Mouse (Mus musculus) MEL (cell line): ENCODE data around the gene Myl6. TPM values are rescaled to one million over a fixed set of nuclear protein-coding genes. Genes with fewer than 3 reads are reported as not detected.

Experiments
- DNase-seq: peaks from one replicate; pipeline ENCODE4 v3.0.0; 2011; ENCODE audit warnings: low read depth, low spot score
- H3K27ac ChIP-seq: 2 replicates; pipeline ENCODE4 v1.5.1; 2012; ENCODE audit warnings: low read depth, mild to moderate bottlenecking, control low read depth, low read length, moderate library complexity; ENCODE audit not compliant: control insufficient read depth
- H3K27me3 ChIP-seq, 2 experiments: fragments of 150-350 bp in 1 of 2; sonication (generic) in 1 of 2; 2 replicates each; pipeline ENCODE4 v1.6.1; 2012; ENCODE audit warnings: low read length in 2 of 2, mild to moderate bottlenecking in 2 of 2, improper control_type of control experiment in 1 of 2, moderate library complexity in 1 of 2; ENCODE audit not compliant: insufficient read depth in 2 of 2, control insufficient read depth in 1 of 2
- H3K36me3 ChIP-seq, 2 experiments: 2 replicates each; pipeline ENCODE4 v1.6.1; 2012 to 2014; ENCODE audit warnings: low read length in 2 of 2, improper control_type of control experiment in 1 of 2, inconsistent platforms in 1 of 2, mild to moderate bottlenecking in 1 of 2; ENCODE audit not compliant: insufficient read depth in 2 of 2, control insufficient read depth in 1 of 2
- H3K4me1 ChIP-seq, 2 experiments: fragments of 150-350 bp in 1 of 2; sonication (generic) in 1 of 2; 2 replicates each; pipeline ENCODE4 v1.6.1; 2012; ENCODE audit warnings: low read length in 2 of 2, improper control_type of control experiment in 1 of 2, mild to moderate bottlenecking in 1 of 2; ENCODE audit not compliant: insufficient read depth in 2 of 2, control insufficient read depth in 1 of 2
- H3K4me3 ChIP-seq, 2 experiments: fragments of 150-350 bp in 1 of 2; sonication (generic) in 1 of 2; 2 replicates each; pipeline ENCODE4 v1.5.1; 2012; ENCODE audit warnings: low read depth in 2 of 2, low read length in 2 of 2, mild to moderate bottlenecking in 2 of 2, moderate library complexity in 2 of 2, control low read depth in 1 of 2, improper control_type of control experiment in 1 of 2; ENCODE audit not compliant: control insufficient read depth in 1 of 2, insufficient read depth in 1 of 2
- H3K79me2 ChIP-seq: 2 replicates; pipeline ENCODE4 v1.6.1; 2012; ENCODE audit warnings: mild to moderate bottlenecking, low read length, moderate library complexity; ENCODE audit not compliant: control insufficient read depth, poor library complexity, insufficient read depth
- H3K9ac ChIP-seq: 2 replicates; pipeline ENCODE4 v1.6.1; 2012; ENCODE audit warnings: low read depth, mild to moderate bottlenecking, control low read depth, low read length, moderate library complexity; ENCODE audit not compliant: control insufficient read depth, poor library complexity, severe bottlenecking
- H3K9me3 ChIP-seq: fragments of 150-350 bp; sonication (generic); replicated peaks from 2 replicates; pipeline ENCODE4 v1.6.1; 2012; ENCODE audit warnings: mild to moderate bottlenecking, low read length, improper control_type of control experiment, moderate library complexity; ENCODE audit not compliant: insufficient read depth
- CHD1 ChIP-seq: IDR thresholded peaks from 2 replicates; pipeline ENCODE4 v1.6.1; 2012; ENCODE audit warnings: low read depth, mild to moderate bottlenecking, inconsistent platforms, low read length, improper control_type of control experiment
- CTCF ChIP-seq, 3 experiments: IDR thresholded peaks in 2 of 3; conservative IDR thresholded peaks in 1 of 3; 2 replicates each; pipeline ENCODE4 v1.5.1; 2011 to 2012; ENCODE audit warnings: low read length in 3 of 3, low read depth in 2 of 3, mild to moderate bottlenecking in 2 of 3, improper control_type of control experiment in 1 of 3, inconsistent platforms in 1 of 3, mixed read lengths in 1 of 3, moderate library complexity in 1 of 3; ENCODE audit not compliant: control insufficient read depth in 1 of 3, insufficient read depth in 1 of 3, poor library complexity in 1 of 3, severe bottlenecking in 1 of 3
- ELF1 ChIP-seq: IDR thresholded peaks from 2 replicates; pipeline ENCODE4 v1.6.1; 2014; ENCODE audit warnings: low read depth, mild to moderate bottlenecking, inconsistent platforms, low read length, improper control_type of control experiment, moderate library complexity
- ETS1 ChIP-seq: IDR thresholded peaks from 2 replicates; pipeline ENCODE4 v1.6.1; 2012; ENCODE audit warnings: low read depth, mild to moderate bottlenecking, inconsistent platforms, low read length, improper control_type of control experiment, moderate library complexity
- GATA1 ChIP-seq: IDR thresholded peaks from 2 replicates; pipeline ENCODE4 v1.6.1; 2011; ENCODE audit warnings: low read depth, low read length, improper control_type of control experiment
- HCFC1 ChIP-seq: IDR thresholded peaks from 2 replicates; pipeline ENCODE4 v1.6.1; 2012; ENCODE audit warnings: low read depth, mild to moderate bottlenecking, inconsistent platforms, low read length, improper control_type of control experiment, moderate library complexity
- JUND ChIP-seq: IDR thresholded peaks from 2 replicates; pipeline ENCODE4 v1.6.1; 2011; ENCODE audit warnings: low read depth, mild to moderate bottlenecking, improper control_type of control experiment, low read length
- KAT2A ChIP-seq: conservative IDR thresholded peaks from 2 replicates; pipeline ENCODE4 v1.6.1; 2012; ENCODE audit warnings: low read depth, low read length, improper control_type of control experiment, inconsistent platforms
- MAZ ChIP-seq: IDR thresholded peaks from 2 replicates; pipeline ENCODE4 v1.6.1; 2012; ENCODE audit warnings: low read depth, mild to moderate bottlenecking, inconsistent platforms, low read length, improper control_type of control experiment
- MEF2A ChIP-seq: IDR thresholded peaks from 2 replicates; pipeline ENCODE4 v1.6.1; 2014; ENCODE audit warnings: low read depth, mild to moderate bottlenecking, inconsistent platforms, low read length, improper control_type of control experiment; ENCODE audit not compliant: poor library complexity, insufficient replicate concordance, severe bottlenecking; ENCODE audit errors: extremely low read depth
- MYB ChIP-seq: IDR thresholded peaks from 2 replicates; pipeline ENCODE4 v1.6.1; 2011; ENCODE audit warnings: mild to moderate bottlenecking, low read depth, low read length, improper control_type of control experiment
- POLR2AphosphoS2 ChIP-seq: IDR thresholded peaks from 2 replicates; pipeline ENCODE4 v1.6.1; 2011; ENCODE audit warnings: low read length, improper control_type of control experiment
- POLR2AphosphoS5 ChIP-seq: IDR thresholded peaks from 2 replicates; pipeline ENCODE4 v1.6.1; 2012; ENCODE audit warnings: low read depth, borderline replicate concordance, mild to moderate bottlenecking, inconsistent platforms, low read length, moderate library complexity, mixed read lengths
- TAL1 ChIP-seq: IDR thresholded peaks from 2 replicates; pipeline ENCODE4 v1.6.1; 2012; ENCODE audit warnings: mild to moderate bottlenecking, inconsistent platforms, low read length, moderate library complexity, mixed read lengths
- TBP ChIP-seq: IDR thresholded peaks from 2 replicates; pipeline ENCODE4 v1.8.0; 2011; ENCODE audit warnings: low read depth, low read length, improper control_type of control experiment
- USF2 ChIP-seq, 2 experiments: IDR thresholded peaks; 2 replicates each; pipeline ENCODE4 v1.6.1; 2011 to 2012; ENCODE audit warnings: improper control_type of control experiment in 2 of 2, low read length in 2 of 2, borderline replicate concordance in 1 of 2, inconsistent platforms in 1 of 2, low read depth in 1 of 2, mild to moderate bottlenecking in 1 of 2; ENCODE audit not compliant: insufficient read depth in 1 of 2
- ZKSCAN1 ChIP-seq: IDR thresholded peaks from 2 replicates; pipeline ENCODE4 v1.6.1; 2012; ENCODE audit warnings: low read depth, mild to moderate bottlenecking, inconsistent platforms, low read length, improper control_type of control experiment, moderate library complexity
- ZMIZ1 ChIP-seq: IDR thresholded peaks from 2 replicates; pipeline ENCODE4 v1.6.1; 2012; ENCODE audit warnings: low read depth, mild to moderate bottlenecking, inconsistent platforms, low read length, improper control_type of control experiment, moderate library complexity
- ZNF384 ChIP-seq: IDR thresholded peaks from 2 replicates; pipeline ENCODE4 v1.6.1; 2012; ENCODE audit warnings: low read depth, mild to moderate bottlenecking, inconsistent platforms, low read length, improper control_type of control experiment
- polyA plus RNA-seq, 2 experiments: library from polyadenylated mRNA; stranded (reverse) in 1 of 2; unstranded in 1 of 2; fragments of >175 nt in 1 of 2; fragments of >200 nt in 1 of 2; gene quantifications; 2 replicates each; pipeline versions ENCODE4 v1.2.1 to v1.2.4; 2012; ENCODE audit warnings: low replicate concordance in 2 of 2, low read depth in 1 of 2; ENCODE audit not compliant: insufficient read length in 2 of 2, insufficient read depth in 1 of 2, missing spikeins in 1 of 2
- total RNA-seq: library from RNA; depleted of rRNA; stranded (reverse); fragments of 300-350 nt; gene quantifications from 2 replicates; pipeline ENCODE4 v1.2.3, GENCODE M21; 2012

Gene Myl6
- total and polyA plus RNA-seq, 3 experiments, result 399 to 589 TPM; not detected in 1

- H3K36me3 ChIP-seq, result peaks cover 6 to 12% of the 10 kb centered on the region in 2 experiments
These were observed 4.2 kb downstream of the Myl6 start for GRCm38 (mm10) chr10:128489785-128490184.

GRCm38 (mm10) chr10:128489380-128489779 is 4.6 kb downstream of the Myl6 start:
- H3K9ac ChIP-seq, result no peak overlapping the region
- TF ChIP-seq MAZ, result no peak
- TF ChIP-seq HCFC1, result peak; percentile 58; the same call in 1 of the 2 replicates
- no peaks in the 10 kb centered on the region for H3K9me3 ChIP-seq
- peaks cover 0 to 7% of the 10 kb centered on the region in 2 experiments; a peak in 2 of 4 replicates for H3K4me1 ChIP-seq
- H3K79me2 ChIP-seq, result peaks cover 27% of the 10 kb centered on the region
- no peak overlapping the region for H3K4me3 ChIP-seq
- no peak overlapping the region for H3K27ac ChIP-seq
- H3K36me3 ChIP-seq, result peaks cover 6 to 12% of the 10 kb centered on the region in 2 experiments
- DNase-seq, result peak; percentile 26
- no peaks in the 10 kb centered on the region for H3K27me3 ChIP-seq

More at GRCm38 (mm10) chr10:128489785-128490184, 4.2 kb downstream of the Myl6 start:
- peaks cover 0 to 7% of the 10 kb centered on the region in 2 experiments; a peak in 2 of 4 replicates for H3K4me1 ChIP-seq
- H3K9me3 ChIP-seq, result no peaks in the 10 kb centered on the region
- H3K9ac ChIP-seq, result no peak overlapping the region
- H3K27ac ChIP-seq, result no peak overlapping the region
- no peak overlapping the region for H3K4me3 ChIP-seq
- DNase-seq, result no peak
- TF ChIP-seq ZKSCAN1 (no peak), ZNF384 (no peak), GATA1 (no peak), ELF1 (no peak), MEF2A (no peak), KAT2A (no peak), HCFC1 (no peak), CHD1 (no peak), MYB (no peak), POLR2AphosphoS2 (no peak), CTCF (IDR thresholded peaks at IDR 0.05 in 2 of 3, conservative IDR thresholded peaks at IDR 0.05 in 1 of 3; ENCODE audit: control insufficient read depth in 1 of 3, insufficient read depth in 1 of 3, low read depth in 2 of 3, low read length in 3 of 3, poor library complexity in 1 of 3, severe bottlenecking in 1 of 3) (no peak), ETS1 (no peak), TAL1 (no peak), POLR2AphosphoS5 (no peak), USF2 (IDR thresholded peaks at IDR 0.05; ENCODE audit: borderline replicate concordance in 1 of 2, insufficient read depth in 1 of 2, low read depth in 1 of 2, low read length in 2 of 2) (no peak), ZMIZ1 (no peak), TBP (no peak), JUND (no peak)
- TF ChIP-seq, all 39 proteins: peak for 0
- Histone ChIP-seq H3K27me3 (no peaks in the 10 kb centered on the region), H3K79me2 (peaks cover 31% of the 10 kb centered on the region)
